Mouse (Mus musculus) CH12.LX (cell line): ENCODE measurements around the gene Crybb2. TPM values are rescaled to one million over a fixed set of nuclear protein-coding genes. Genes with fewer than 3 reads are reported as not detected.

Experiments used
- DNase-seq: peaks from one replicate; pipeline ENCODE4 v3.0.0-alpha.2; 2013; ENCODE audit errors: extremely low read depth
- H3K27ac ChIP-seq: 2 replicates; pipeline ENCODE4 v1.5.1; 2012; ENCODE audit warnings: low read depth, mild to moderate bottlenecking, control low read depth, moderate library complexity; ENCODE audit not compliant: insufficient read depth
- H3K27me3 ChIP-seq: replicated peaks from 2 replicates; pipeline ENCODE3; 2012; ENCODE audit warnings: inconsistent platforms
- H3K36me3 ChIP-seq, 2 experiments: replicated peaks in 1 of 2; 2 replicates each; pipeline versions ENCODE3 to v1.6.1; 2012; ENCODE audit warnings: inconsistent platforms in 1 of 2, low read length in 1 of 2, mild to moderate bottlenecking in 1 of 2, mixed read lengths in 1 of 2, moderate library complexity in 1 of 2; ENCODE audit not compliant: control insufficient read depth in 1 of 2, insufficient read depth in 1 of 2
- H3K4me1 ChIP-seq, 2 experiments: 2 replicates each; pipeline ENCODE4 v1.6.1; 2012; ENCODE audit warnings: inconsistent platforms in 1 of 2, moderate library complexity in 1 of 2; ENCODE audit not compliant: insufficient read depth in 2 of 2, control insufficient read depth in 1 of 2
- H3K4me2 ChIP-seq: 2 replicates; pipeline ENCODE4 v1.6.1; 2012; ENCODE audit warnings: low read depth, mild to moderate bottlenecking, control low read depth; ENCODE audit not compliant: poor library complexity, insufficient read depth, severe bottlenecking
- H3K4me3 ChIP-seq, 3 experiments: fragments of 150-350 bp in 1 of 3; sonication (generic) in 1 of 3; replicated peaks in 1 of 3; 2 replicates each; pipeline versions ENCODE3 to v1.5.1; 2011 to 2012; ENCODE audit warnings: low read depth in 2 of 3, low read length in 2 of 3, mild to moderate bottlenecking in 2 of 3, moderate library complexity in 2 of 3, control low read depth in 1 of 3, improper control_type of control experiment in 1 of 3, inconsistent platforms in 1 of 3, mixed read lengths in 1 of 3; ENCODE audit not compliant: poor library complexity in 1 of 3
- H3K79me2 ChIP-seq: replicated peaks from 2 replicates; pipeline ENCODE4 v1.6.1; 2012; ENCODE audit warnings: mild to moderate bottlenecking, moderate library complexity; ENCODE audit not compliant: control insufficient read depth, poor library complexity, insufficient read depth, severe bottlenecking; ENCODE audit errors: extremely low read depth
- H3K9ac ChIP-seq: 2 replicates; pipeline ENCODE4 v1.6.1; 2012; ENCODE audit warnings: low read depth, mild to moderate bottlenecking, control low read depth, moderate library complexity; ENCODE audit not compliant: insufficient read depth
- H3K9me3 ChIP-seq: replicated peaks from 2 replicates; pipeline ENCODE3; 2012; ENCODE audit warnings: low read length, inconsistent platforms, mixed read lengths
- BHLHE40 ChIP-seq: IDR thresholded peaks from 2 replicates; pipeline ENCODE4 v1.6.1; 2011; ENCODE audit warnings: mild to moderate bottlenecking, low read depth, low read length, improper control_type of control experiment
- CHD1 ChIP-seq: IDR thresholded peaks from 2 replicates; pipeline ENCODE4 v1.6.1; 2012; ENCODE audit warnings: low read depth, low read length, improper control_type of control experiment, inconsistent platforms
- CHD2 ChIP-seq: IDR thresholded peaks from 2 replicates; pipeline ENCODE4 v1.6.1; 2011; ENCODE audit warnings: low read length, improper control_type of control experiment
- CTCF ChIP-seq, 2 experiments: IDR thresholded peaks in 1 of 2; conservative IDR thresholded peaks in 1 of 2; 2 replicates each; pipeline ENCODE4 v1.5.1; 2011 to 2012; ENCODE audit warnings: low read depth in 2 of 2, low read length in 2 of 2, improper control_type of control experiment in 1 of 2, inconsistent platforms in 1 of 2, mild to moderate bottlenecking in 1 of 2, moderate library complexity in 1 of 2
- ELF1 ChIP-seq: IDR thresholded peaks from 2 replicates; pipeline ENCODE4 v1.6.1; 2014; ENCODE audit warnings: low read depth, mild to moderate bottlenecking, inconsistent platforms, low read length, improper control_type of control experiment
- EP300 ChIP-seq: IDR thresholded peaks from 2 replicates; pipeline ENCODE4 v1.6.1; 2011; ENCODE audit warnings: low read length, improper control_type of control experiment
- ETS1 ChIP-seq: conservative IDR thresholded peaks from 2 replicates; pipeline ENCODE4 v1.6.1; 2012; ENCODE audit warnings: low read depth, mild to moderate bottlenecking, inconsistent platforms, low read length, improper control_type of control experiment, moderate library complexity
- GABPA ChIP-seq: IDR thresholded peaks from 2 replicates; pipeline ENCODE4 v1.6.1; 2012; ENCODE audit warnings: low read depth, low read length, improper control_type of control experiment, inconsistent platforms; ENCODE audit not compliant: insufficient replicate concordance
- HCFC1 ChIP-seq: IDR thresholded peaks from 2 replicates; pipeline ENCODE4 v1.6.1; 2012; ENCODE audit warnings: low read depth, mild to moderate bottlenecking, inconsistent platforms, low read length, improper control_type of control experiment
- IRF4 ChIP-seq: IDR thresholded peaks from 2 replicates; pipeline ENCODE4 v1.6.1; 2014; ENCODE audit warnings: low read depth, mild to moderate bottlenecking, inconsistent platforms, low read length, improper control_type of control experiment
- JUND ChIP-seq: conservative IDR thresholded peaks from 2 replicates; pipeline ENCODE4 v1.6.1; 2011; ENCODE audit warnings: low read depth, low read length, improper control_type of control experiment
- MAX ChIP-seq: IDR thresholded peaks from 2 replicates; pipeline ENCODE4 v1.6.1; 2011; ENCODE audit warnings: low read length, improper control_type of control experiment
- PAX5 ChIP-seq: IDR thresholded peaks from 2 replicates; pipeline ENCODE4 v1.6.1; 2012; ENCODE audit warnings: low read length, inconsistent platforms, mixed read lengths
- POLR2AphosphoS2 ChIP-seq: IDR thresholded peaks from 2 replicates; pipeline ENCODE4 v1.6.1; 2011; ENCODE audit warnings: low read depth, low read length, improper control_type of control experiment
- RCOR1 ChIP-seq: conservative IDR thresholded peaks from 2 replicates; pipeline ENCODE4 v1.6.1; 2012; ENCODE audit warnings: low read depth, mild to moderate bottlenecking, inconsistent platforms, low read length, improper control_type of control experiment
- SIN3A ChIP-seq: IDR thresholded peaks from 2 replicates; pipeline ENCODE4 v1.6.1; 2012; ENCODE audit warnings: low read length, improper control_type of control experiment, inconsistent platforms
- SMC3 ChIP-seq: IDR thresholded peaks from 2 replicates; pipeline ENCODE4 v1.6.1; 2011; ENCODE audit warnings: low read depth, low read length, improper control_type of control experiment
- TCF12 ChIP-seq: IDR thresholded peaks from 2 replicates; pipeline ENCODE4 v1.6.1; 2014; ENCODE audit warnings: low read depth, mild to moderate bottlenecking, inconsistent platforms, low read length, improper control_type of control experiment
- USF2 ChIP-seq: conservative IDR thresholded peaks from 2 replicates; pipeline ENCODE4 v1.6.1; 2011; ENCODE audit warnings: low read depth, low read length, improper control_type of control experiment
- ZKSCAN1 ChIP-seq: IDR thresholded peaks from 2 replicates; pipeline ENCODE4 v1.6.1; 2012; ENCODE audit warnings: low read depth, inconsistent platforms, low read length, improper control_type of control experiment, borderline replicate concordance
- ZNF384 ChIP-seq: IDR thresholded peaks from 2 replicates; pipeline ENCODE4 v1.6.1; 2012; ENCODE audit warnings: low read depth, low read length, improper control_type of control experiment, inconsistent platforms
- dilution Hi-C: fragments of 300-500 bp; cut with MboI; formaldehyde crosslinking; loops from 2 replicates; pipeline ENCODE4 v1.14.3; 2020; ENCODE audit warnings: low sequenced_read_pairs; ENCODE audit not compliant: extremely low pct_unique_long_range_greater_than_20kb, extremely low pct_ligation_motif_present
- in situ Hi-C: fragments of 300-500 bp; cut with MboI; formaldehyde crosslinking; loops from 3 replicates; pipeline ENCODE4 v1.14.3; 2019; ENCODE audit warnings: low sequenced_read_pairs, low pct_ligation_motif_present, low pct_unique_long_range_greater_than_20kb, mixed read lengths
- polyA plus RNA-seq: library from polyadenylated mRNA; unstranded; fragments of >175 nt; gene quantifications from 2 replicates; pipeline ENCODE4 v1.2.1, GENCODE M21; 2012; ENCODE audit warnings: low read depth; ENCODE audit not compliant: insufficient read length
- total RNA-seq, 2 experiments: library from RNA; depleted of rRNA; stranded (reverse); fragments of 300-350 nt in 1 of 2; fragments of >200 nt in 1 of 2; gene quantifications; 2 replicates each; pipeline ENCODE4 v1.2.3; 2012 to 2014

The Crybb2 gene
- total and polyA plus RNA-seq, 3 experiments = not detected

DNA sequence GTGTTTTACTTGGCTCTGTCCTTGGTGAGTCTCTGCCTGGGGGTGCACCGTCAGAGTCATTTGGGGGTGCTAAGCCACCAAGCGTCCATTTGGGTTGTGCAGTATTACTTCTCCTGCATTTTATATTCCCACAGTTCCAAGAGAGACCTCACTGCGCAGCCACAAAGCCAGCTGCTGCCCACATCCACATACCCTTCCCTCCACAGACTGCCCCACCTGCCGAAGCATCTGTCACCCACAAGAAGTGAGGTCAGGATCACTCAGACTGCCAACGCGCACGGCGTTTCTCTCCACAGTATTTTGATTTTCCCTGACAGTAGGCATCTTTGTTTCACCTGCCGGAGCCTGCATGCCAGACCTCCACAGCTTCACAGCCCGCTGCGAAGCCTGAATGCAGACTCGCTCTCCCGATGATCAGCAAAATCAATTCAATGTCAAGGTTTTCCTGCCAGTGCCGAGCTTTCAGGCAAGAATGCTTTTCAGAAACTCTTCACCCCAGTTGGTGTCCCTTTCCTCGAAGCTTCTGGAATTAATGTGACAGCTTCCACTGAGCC, 38.6 kb downstream of the Crybb2 start:
- Histone ChIP-seq H3K79me2 (no peaks in the 10 kb centered on the region), H3K27me3 (no peaks in the 10 kb centered on the region), H3K27ac (no peak overlapping the region), H3K4me1 (no peaks in the 10 kb centered on the region), H3K36me3 (no peaks in the 10 kb centered on the region), H3K9ac (no peak overlapping the region), H3K4me3 (no peak overlapping the region), H3K9me3 (peaks cover 40% of the 10 kb centered on the region), H3K4me2 (no peak overlapping the region)
- dilution Hi-C loops (no loop called here), in situ Hi-C loops (loop anchor here (25.0 kb wide), 1 partner anchor 794 kb away; no protein-coding TSS in a partner anchor)
- DNase-seq = no peak
- TF ChIP-seq RCOR1 (no peak), ZNF384 (no peak), PAX5 (no peak), EP300 (no peak), MAX (no peak), BHLHE40 (no peak), JUND (no peak), IRF4 (no peak), SMC3 (no peak), TCF12 (no peak), HCFC1 (no peak), CHD2 (no peak), CHD1 (no peak), CTCF (conservative IDR thresholded peaks at IDR 0.05 in 1 of 2, IDR thresholded peaks at IDR 0.05 in 1 of 2; ENCODE audit: low read depth in 2 of 2, low read length in 2 of 2) (no peak), ELF1 (no peak)

DNA sequence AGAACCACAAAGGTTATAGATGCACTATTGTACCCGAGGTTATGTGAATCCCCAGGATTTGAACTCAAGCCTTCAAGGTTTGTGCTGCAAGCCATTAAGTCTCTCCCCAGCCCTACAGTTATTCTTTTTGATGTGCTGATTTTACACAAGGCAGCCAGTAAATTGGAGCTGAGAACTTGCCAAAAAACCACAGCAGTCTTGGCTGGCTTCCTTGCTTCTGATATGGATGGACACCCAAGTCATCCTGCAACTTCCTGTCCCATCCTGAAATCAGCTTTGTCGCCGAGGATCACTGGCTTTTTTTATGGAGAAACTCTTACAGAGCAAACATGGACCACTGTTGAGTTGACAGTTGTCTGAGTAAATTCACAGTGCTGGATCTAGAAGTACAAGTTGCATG, 39.8 kb downstream of the Crybb2 start:
- Histone ChIP-seq H3K36me3 (no peaks in the 10 kb centered on the region), H3K27ac (no peak overlapping the region), H3K79me2 (no peaks in the 10 kb centered on the region), H3K9me3 (peaks cover 42% of the 10 kb centered on the region), H3K4me2 (no peak overlapping the region), H3K4me1 (no peaks in the 10 kb centered on the region), H3K9ac (no peak overlapping the region), H3K4me3 (no peak overlapping the region), H3K27me3 (no peaks in the 10 kb centered on the region)
- in situ Hi-C loops (loop anchor here (25.0 kb wide), 1 partner anchor 793 kb away; no protein-coding TSS in a partner anchor), dilution Hi-C loops (no loop called here)
- TF ChIP-seq USF2 = no peak
- no peak for TF ChIP-seq TCF12
- TF ChIP-seq CHD2 = no peak
- no peak for TF ChIP-seq ZKSCAN1
- no peak for TF ChIP-seq EP300
- no peak for TF ChIP-seq POLR2AphosphoS2
- TF ChIP-seq IRF4 = no peak
- no peak for TF ChIP-seq GABPA
- no peak for TF ChIP-seq HCFC1
- TF ChIP-seq BHLHE40 = no peak
- no peak for TF ChIP-seq ETS1
- no peak for TF ChIP-seq SIN3A
- no peak for TF ChIP-seq ZNF384
- no peak for DNase-seq
